Mouse (Mus musculus) kidney, postnatal 36 days (tissue): ENCODE measurements at regions not wholly inside any gene's neighbourhood (a gene's known extent, or its start where the extent isn't known, plus 50 kb on each side); places are given as distances from the start of the nearest gene placed in this dataset.

Source experiments
- DNase-seq, 2 experiments: peaks; one replicate each; pipeline ENCODE4 v3.0.0; 2021 to 2022; ENCODE audit warnings: mixed read lengths in 2 of 2

DNA sequence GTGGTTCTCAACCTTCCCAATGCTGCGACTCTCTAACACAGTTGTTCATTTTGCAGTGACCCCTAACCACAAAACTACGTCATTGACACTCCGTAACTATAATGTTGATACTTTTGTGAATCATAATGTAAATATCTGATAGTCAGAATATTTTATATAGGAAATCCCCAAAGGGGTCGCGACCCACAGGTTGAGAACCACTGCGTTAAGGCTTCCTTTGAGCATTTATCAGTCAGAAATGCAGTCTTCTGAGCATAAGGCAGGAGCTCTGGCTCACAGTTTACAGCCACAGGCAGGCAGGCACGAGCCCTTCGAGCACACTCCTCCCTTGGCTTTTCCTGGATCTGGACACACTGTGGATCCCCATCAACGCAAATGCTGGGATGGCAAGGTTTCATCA lies 57.0 kb downstream of the Nxnl2 start:
- no peak for DNase-seq

GRCm38 (mm10) chr13:51228862-51229770 lies 58.3 kb downstream of the Nxnl2 start:
- DNase-seq: peak; percentile 26 to 59

DNA sequence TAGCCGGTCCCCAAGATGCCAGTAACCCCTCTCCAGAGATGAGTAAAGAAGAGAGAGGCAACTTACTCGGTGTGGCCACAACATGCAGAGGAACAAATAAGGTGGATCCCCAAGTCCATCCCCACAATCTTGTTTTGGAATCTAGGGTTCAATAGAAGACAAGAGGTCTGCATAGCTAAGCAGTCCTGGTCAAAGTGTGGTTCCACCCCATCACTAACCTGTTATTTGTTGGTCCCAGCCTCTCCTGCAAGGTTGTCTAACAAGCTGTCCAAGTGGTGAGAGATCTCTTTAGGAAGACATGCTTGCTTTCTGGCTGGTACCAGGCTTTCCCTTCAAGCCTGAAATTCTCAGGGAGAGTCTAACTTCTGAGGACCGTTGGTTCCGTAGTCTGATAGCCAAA lies 59.0 kb downstream of the Nxnl2 start:
- DNase-seq: no peak

DNA sequence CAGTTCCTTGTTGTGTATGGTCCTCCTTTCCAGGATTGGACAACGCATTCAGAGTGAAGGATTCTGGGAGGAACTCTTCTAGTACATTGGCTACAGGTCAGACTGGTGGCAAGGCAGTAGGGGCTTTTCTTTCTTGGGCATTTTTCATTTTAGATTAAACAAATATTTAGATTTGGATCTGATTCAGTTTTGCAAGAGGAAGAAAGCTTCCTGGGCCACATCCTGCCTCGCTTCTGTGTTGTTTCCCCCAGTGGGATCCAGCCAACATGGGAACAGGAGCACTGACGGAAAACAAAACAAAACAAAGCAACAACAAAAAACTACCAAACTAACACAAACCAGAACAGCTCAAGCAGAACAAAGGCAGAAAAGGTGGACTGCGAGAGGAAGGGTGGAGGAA lies 60.8 kb downstream of the Nxnl2 start:
- peak in 1 of 2 experiments; percentile 24 for DNase-seq

GRCm38 (mm10) chr13:51247378-51247777 lies 76.6 kb downstream of the Nxnl2 start:
- DNase-seq: no peak

GRCm38 (mm10) chr13:51253371-51253770 lies 82.5 kb downstream of the Nxnl2 start:
- no peak for DNase-seq

DNA sequence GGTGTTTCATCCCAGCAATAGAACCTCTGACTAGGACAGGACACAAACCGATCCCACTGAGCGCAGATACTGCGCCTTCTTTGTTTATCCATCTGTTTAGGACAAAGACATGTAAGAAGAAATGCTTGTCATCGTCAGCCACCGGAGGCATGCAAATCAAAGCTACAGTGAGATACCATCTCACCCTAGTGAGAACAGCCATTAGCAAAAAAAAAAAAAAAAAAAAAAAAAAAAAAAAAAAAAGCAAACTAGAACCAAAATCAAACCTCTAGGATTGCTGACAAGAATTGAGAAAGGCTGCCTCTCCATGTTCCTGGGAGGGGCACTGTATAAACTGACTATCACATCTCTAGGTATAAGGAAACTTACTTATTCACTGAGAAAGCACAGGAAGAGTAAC lies 84.9 kb downstream of the Nxnl2 start:
- no peak for DNase-seq

GRCm38 (mm10) chr13:51258752-51259721 lies 88.2 kb downstream of the Nxnl2 start:
- no peak for DNase-seq

DNA sequence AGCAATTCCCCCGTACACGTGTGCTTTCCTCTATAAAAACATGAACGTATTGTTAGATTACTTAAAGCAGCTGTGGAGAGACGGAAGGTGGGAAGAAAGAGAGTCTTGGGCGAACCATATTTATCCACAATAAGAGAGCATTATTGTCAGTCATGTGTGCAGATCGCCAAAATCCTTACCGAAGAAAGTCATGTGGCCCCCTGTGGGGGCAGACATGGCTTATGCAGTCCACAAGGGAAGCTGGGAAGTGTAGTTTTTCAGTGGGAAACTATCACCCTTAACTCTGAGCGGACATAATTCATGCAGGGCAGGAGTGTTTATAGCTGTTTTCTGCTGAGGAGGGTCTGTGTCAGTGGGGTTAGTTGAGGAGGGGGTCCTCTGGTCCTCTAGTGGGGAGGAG lies 90.8 kb downstream of the Nxnl2 start:
- DNase-seq: peak in 1 of 2 experiments; percentile 18

DNA sequence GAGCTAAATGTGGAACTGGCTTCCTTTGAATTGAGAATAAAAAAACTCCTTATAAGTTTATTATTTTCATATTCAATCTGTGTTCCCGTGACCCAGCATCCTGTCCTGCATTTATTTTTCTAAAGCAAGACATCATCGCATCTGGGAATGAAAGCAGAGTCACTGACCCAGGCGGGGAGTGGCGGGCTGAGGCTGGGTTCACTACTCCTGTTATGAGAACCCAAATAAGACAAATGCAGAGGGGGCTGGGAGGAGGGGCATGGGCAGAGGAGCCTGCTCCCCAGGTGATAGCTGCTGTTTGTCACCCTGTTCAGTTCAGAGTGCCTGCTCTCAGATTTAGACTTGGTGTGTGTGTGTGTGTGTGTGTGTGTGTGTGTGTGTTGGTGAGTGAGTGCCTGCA lies 102.0 kb downstream of the Nxnl2 start:
- DNase-seq: peak in 1 of 2 experiments; percentile 17

DNA sequence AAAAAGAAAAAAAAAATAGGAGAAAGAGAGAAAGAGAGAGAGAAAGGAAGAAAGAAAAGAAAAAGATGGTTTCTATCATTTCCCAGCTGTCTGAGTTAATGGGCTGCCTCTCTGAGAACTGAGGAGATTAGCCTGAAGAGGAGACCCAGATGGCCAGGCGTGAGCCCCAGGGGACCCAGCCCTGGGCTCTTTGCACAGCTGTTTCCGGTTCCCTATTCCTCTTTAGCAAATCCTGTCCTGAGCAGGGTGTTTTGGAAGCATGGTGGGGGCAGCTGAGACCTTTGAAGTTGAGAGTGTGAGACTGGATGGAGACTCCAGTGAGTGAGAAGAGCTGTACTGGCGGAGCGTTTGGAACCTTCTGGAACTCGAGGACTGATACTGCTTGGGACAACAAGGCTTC lies 103.8 kb downstream of the Nxnl2 start:
- DNase-seq: peak; percentile 43 to 44

DNA sequence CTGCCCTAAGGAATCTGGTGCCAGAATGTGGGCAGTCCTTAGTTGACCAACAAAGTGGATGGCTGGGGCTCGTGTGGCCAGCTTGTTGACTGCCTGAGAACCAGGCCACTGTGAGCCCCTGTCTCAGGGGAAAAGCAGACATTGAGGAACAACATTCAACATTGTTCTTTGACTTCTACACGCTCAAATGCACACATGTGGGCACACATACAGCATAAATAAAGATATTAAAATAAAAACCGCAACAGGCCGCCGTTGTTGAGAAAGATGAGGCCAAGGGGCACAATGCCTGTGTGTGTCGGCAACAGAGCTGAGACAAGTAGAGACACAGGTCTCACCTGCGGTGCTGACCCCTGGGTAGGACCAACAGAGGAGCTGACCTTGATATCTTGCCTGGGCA lies 105.8 kb downstream of the Nxnl2 start:
- no peak for DNase-seq

DNA sequence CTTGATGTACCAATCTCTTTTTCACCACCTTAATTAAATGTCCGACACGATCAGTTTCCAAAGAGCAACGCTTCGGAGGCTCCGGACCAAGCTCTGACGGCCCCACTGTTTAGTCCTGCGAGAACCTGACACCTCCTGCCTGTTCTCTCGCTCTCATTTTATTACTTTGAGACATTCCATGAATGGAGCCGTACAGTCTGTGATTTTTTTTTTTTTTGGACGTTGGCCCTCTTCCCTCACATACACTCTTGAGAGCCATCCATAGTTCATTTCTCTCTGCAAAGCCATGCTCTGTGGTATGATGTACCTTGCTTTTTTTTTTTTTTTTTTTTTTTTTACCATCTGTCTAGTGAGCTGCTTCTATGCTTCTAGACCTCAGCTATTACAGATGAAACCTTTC lies 106.7 kb downstream of the Nxnl2 start:
- DNase-seq: no peak

GRCm38 (mm10) chr13:51279642-51280387 lies 109.0 kb downstream of the Nxnl2 start:
- DNase-seq: peak; percentile 43 to 67

DNA sequence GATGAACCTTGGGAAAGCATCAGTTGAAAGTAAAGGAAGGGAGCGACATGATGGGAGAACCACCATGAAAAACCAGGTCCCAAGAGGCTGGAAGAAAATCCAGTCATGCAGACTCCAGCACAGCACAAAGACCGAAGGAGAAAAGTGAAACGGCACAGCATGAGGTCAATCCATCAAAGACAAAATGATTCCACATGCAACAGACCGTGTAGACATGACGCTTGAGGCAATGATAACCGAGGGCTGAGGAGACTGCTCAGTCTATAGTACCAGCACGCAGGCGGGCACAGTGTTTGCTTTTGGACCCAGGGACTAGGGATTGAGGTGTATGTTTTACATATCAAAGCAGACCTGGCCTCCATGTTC lies 109.5 kb downstream of the Nxnl2 start:
- DNase-seq: no peak

DNA sequence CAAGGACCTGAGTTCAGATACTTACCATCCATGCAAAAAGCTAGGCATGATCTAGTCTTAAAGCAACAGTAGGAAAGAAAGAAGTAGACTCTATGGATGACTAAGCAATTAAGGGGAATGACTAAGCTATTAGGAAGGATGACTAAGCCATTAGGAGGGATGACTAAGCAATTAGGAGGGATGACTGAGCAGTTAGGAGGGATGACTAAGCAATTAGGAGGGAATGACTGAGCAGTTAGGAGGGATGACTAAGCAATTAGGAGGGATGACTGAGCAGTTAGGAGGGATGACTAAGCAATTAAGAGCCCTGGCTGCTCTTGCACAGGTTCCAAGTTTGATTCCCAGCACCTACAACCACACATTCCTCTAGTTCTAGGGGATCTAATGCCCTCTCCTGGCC lies 113.9 kb downstream of the Nxnl2 start:
- DNase-seq: no peak

DNA sequence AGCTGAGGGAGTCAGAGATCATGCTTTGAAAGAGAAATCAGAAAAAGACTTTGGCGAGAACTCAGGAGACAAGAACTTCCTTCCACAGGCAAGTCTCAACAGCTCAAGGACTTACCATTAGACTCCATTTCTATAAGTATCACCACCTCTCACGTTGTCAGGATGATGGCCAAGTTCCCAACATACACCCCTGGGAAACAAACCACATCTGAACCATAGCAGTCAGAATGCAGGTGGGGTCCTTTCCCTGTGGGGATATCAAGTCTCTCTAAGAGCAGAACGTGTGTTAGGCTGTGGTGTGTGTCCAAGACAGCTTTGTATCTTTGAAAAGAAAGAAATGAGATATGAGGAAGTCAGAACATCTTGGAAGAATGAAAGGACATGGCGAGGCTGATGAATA lies 118.6 kb downstream of the Nxnl2 start:
- DNase-seq: no peak

- no peak for DNase-seq
These were observed 118.4 kb upstream of the S1pr3 start for GRCm38 (mm10) chr13:51290021-51290424.

GRCm38 (mm10) chr13:51290926-51291325 lies 117.5 kb upstream of the S1pr3 start:
- no peak for DNase-seq

DNA sequence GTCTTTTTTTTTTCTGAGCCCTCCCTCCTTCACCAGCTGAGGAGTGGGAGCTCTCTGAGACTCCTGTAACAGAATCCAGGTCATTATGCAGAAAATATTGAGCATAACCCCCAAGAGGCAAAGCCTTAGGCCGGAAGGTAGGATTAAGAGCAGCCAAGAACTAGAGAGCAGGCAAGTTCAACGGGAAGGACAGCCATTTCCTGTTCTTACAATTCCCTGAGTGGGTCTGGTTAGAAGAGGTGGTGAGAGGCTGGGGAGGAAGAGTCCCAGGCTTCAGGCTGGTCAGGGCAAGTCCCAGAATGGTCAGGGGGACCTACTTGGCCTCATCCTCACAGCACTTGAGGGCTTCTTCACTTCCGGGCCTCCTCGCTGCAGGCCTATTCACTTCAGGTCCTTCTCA lies 115.4 kb upstream of the S1pr3 start:
- DNase-seq: peak; percentile 20

- DNase-seq: no peak
These were observed 112.6 kb upstream of the S1pr3 start for GRCm38 (mm10) chr13:51295872-51296271.

DNA sequence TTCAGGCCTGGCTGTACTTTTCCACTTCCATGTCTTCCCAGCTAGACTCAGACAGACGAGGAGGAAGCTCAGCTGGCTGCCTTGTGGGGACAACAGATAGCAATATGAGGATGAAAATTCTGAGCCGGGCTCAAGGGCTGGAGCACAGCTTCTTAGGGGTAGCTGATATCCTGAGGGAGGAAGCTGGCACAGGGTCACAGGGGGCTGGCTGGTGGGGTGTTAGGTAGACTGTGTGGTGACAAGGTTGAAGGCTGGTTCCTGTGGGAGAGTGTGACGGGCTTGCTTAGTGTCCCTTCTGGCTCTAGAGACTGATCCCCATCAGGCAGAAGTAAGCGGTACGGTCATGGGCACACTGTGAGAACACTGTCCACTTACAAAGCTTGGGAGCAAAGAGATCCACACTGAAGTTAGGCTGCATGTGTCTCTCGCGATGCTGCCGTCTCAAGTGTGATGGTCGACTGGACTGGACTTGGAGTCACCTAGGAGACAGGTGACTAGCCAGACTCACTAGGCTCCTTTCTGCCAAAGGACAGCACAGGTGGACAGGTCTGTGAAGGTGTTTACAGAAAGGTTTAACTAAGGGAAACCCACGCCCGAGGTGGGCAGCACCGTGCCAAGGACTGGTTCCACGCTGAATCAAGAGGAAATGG lies 111.1 kb upstream of the S1pr3 start:
- no peak for DNase-seq
